8 mouse cellular contexts compared by ENCODE assay signal in genomic region chr2:119408278-119408677, GRCm38 (mm10). TPM values are rescaled to one million over a fixed set of nuclear protein-coding genes. Genes with fewer than 3 reads are reported as not detected.
DNase-seq lines count a peak whose midpoint lies in the region; ATAC-seq and TF ChIP-seq lines count a peak whose summit lies in the region.

No protein-coding gene starts in this region.

- no peak overlapping the region for H3K4me2 ChIP-seq in forebrain, embryonic 15.5 days (replicated peaks)
- no peak overlapping the region for H3K4me2 ChIP-seq in forebrain, embryonic 12.5 days
- no peak overlapping the region for H3K4me2 ChIP-seq in lung, embryonic 16.5 days (ENCODE audit: low read depth, low read length)

- no peaks in the 10 kb centered on the region for H3K27me3 ChIP-seq in forebrain, embryonic 15.5 days
- no peaks in the 10 kb centered on the region for H3K27me3 ChIP-seq in forebrain, embryonic 12.5 days
- no peaks in the 10 kb centered on the region for H3K27me3 ChIP-seq in lung, embryonic 16.5 days (ENCODE audit: control insufficient read depth, insufficient read depth, low read depth, low read length)

- no peaks in the 10 kb centered on the region for H3K9me3 ChIP-seq in forebrain, embryonic 15.5 days
- no peaks in the 10 kb centered on the region for H3K9me3 ChIP-seq in forebrain, embryonic 12.5 days
- no peaks in the 10 kb centered on the region for H3K9me3 ChIP-seq in lung, embryonic 16.5 days (ENCODE audit: control insufficient read depth, low read length)

- peaks cover 32% of the 10 kb centered on the region for H3K36me3 ChIP-seq in forebrain, embryonic 15.5 days
- H3K36me3 ChIP-seq in forebrain, embryonic 12.5 days (replicated peaks): peaks cover 60% of the 10 kb centered on the region
- H3K36me3 ChIP-seq in lung, embryonic 16.5 days (ENCODE audit: control insufficient read depth, insufficient read depth, low read length): peaks cover 15% of the 10 kb centered on the region

- H3K9ac ChIP-seq in forebrain, embryonic 15.5 days (replicated peaks): no peak overlapping the region
- no peak overlapping the region for H3K9ac ChIP-seq in forebrain, embryonic 12.5 days
- no peak overlapping the region for H3K9ac ChIP-seq in lung, embryonic 16.5 days (ENCODE audit: low read length)

- H3K27ac ChIP-seq in forebrain, embryonic 15.5 days (replicated peaks): peak overlapping the region; percentile 60
- H3K27ac ChIP-seq in forebrain, embryonic 12.5 days: no peak overlapping the region
- H3K27ac ChIP-seq in lung, embryonic 16.5 days (ENCODE audit: low read length): peak overlapping the region; percentile 79

- ATAC-seq in forebrain, embryonic 15.5 days (replicated peaks): peak; percentile 58
- no peak for ATAC-seq in forebrain, embryonic 12.5 days (ENCODE audit: low FRiP score)
- peak; percentile 83 for ATAC-seq in lung, embryonic 16.5 days (ENCODE audit: low read depth)

- no peaks in the 10 kb centered on the region for H3K4me1 ChIP-seq in forebrain, embryonic 15.5 days
- H3K4me1 ChIP-seq in forebrain, embryonic 12.5 days: no peaks in the 10 kb centered on the region
- no peaks in the 10 kb centered on the region; the same call in none of the 2 replicates for H3K4me1 ChIP-seq in lung, embryonic 16.5 days (replicated peaks; ENCODE audit: control insufficient read depth, insufficient read depth, low read length)

- no peak for TF ChIP-seq CTCF in brain, embryonic 14.5 days (IDR thresholded peaks at IDR 0.05; ENCODE audit: borderline replicate concordance, extremely low read depth, insufficient read depth, insufficient read length)

- DNase-seq in brain, embryonic 14.5 days (ENCODE audit: low read depth): peak; percentile 52
- peak; percentile 11 for DNase-seq in heart, postnatal 4 days
- no peak for DNase-seq in layer of hippocampus, postnatal 10 days (ENCODE audit: low spot score in 2 of 2)
- no peak for DNase-seq in frontal cortex, postnatal 36 days (ENCODE audit: low spot score in 2 of 2)
- no peak for DNase-seq in left cerebral cortex, adult 11 months (ENCODE audit: low spot score)

- H3K4me3 ChIP-seq in forebrain, embryonic 15.5 days: no peak overlapping the region
- H3K4me3 ChIP-seq in forebrain, embryonic 12.5 days (replicated peaks): no peak overlapping the region
- H3K4me3 ChIP-seq in lung, embryonic 16.5 days (ENCODE audit: low read length): no peak overlapping the region

- 53% methylated on average over 8 of the region's 8 CpGs for WGBS in forebrain, embryonic 15.5 days
- 80% methylated on average over 8 of the region's 8 CpGs for WGBS in forebrain, embryonic 12.5 days
- 41% methylated on average over 8 of the region's 8 CpGs for WGBS in lung, embryonic 16.5 days

- TF ChIP-seq POLR2A in brain, embryonic 14.5 days (IDR thresholded peaks at IDR 0.05; ENCODE audit: borderline replicate concordance, extremely low read depth, insufficient read depth, insufficient read length, poor library complexity, severe bottlenecking): no peak

RNA-seq across cellular contexts. Expression of gene Chac1, which starts 57.2 kb away (rescaled TPM):
- 5.5 and 5.8 TPM in 2 replicates for polyA plus RNA-seq in forebrain, embryonic 15.5 days (2015; fragmentation: Nextera tagmentation; extraction: Ambion mirVana)
- polyA plus RNA-seq in forebrain, embryonic 12.5 days (2016; fragmentation: Nextera tagmentation; extraction: Ambion mirVana): 2.4 and 2.7 TPM in 2 replicates
- polyA plus RNA-seq in brain, embryonic 14.5 days (2012; rRNA removed): 5.4 and 6.1 TPM in 2 replicates
- total RNA-seq in heart, postnatal 4 days (2021): under 1 TPM; 0.43 to 0.81 TPM
- polyA plus RNA-seq in lung, embryonic 16.5 days (2015; fragmentation: Nextera tagmentation; extraction: Ambion mirVana): 1.1 and 1.7 TPM in 2 replicates
- 1 to 10 TPM; 7.6 to 7.8 TPM for total RNA-seq in layer of hippocampus, postnatal 10 days (2021)

Comparison
In these comparisons a context has a peak if more than half of its experiments do, and no peak if none do; other contexts are left out.
1. DNase-seq: peak in brain, embryonic 14.5 days (single experiment) and heart, postnatal 4 days (single experiment); none in layer of hippocampus, postnatal 10 days (0 of 2), frontal cortex, postnatal 36 days (0 of 2) and left cerebral cortex, adult 11 months (single experiment).